Mouse (Mus musculus) inflammation-experienced regulatory T-cells, adult 6 months (primary cell): ENCODE measurements around the gene C130074G19Rik. TPM values are rescaled to one million over a fixed set of nuclear protein-coding genes. Genes with fewer than 3 reads are reported as not detected.
A peak's percentile ranks its signal among the peaks of the same experiment; 100 is the strongest.

Source experiments
- ATAC-seq: one replicate; pipeline ENCODE4 v1.8.0; 2017
- polyA plus RNA-seq, 3 experiments: library from polyadenylated mRNA; unstranded; fragments of 100-300 nt; shearing (Covaris generic); gene quantifications; one replicate each; pipeline ENCODE4 v1.2.1; 2017

Gene C130074G19Rik
- polyA plus RNA-seq, 3 experiments from 2014 or later: not detected

DNA sequence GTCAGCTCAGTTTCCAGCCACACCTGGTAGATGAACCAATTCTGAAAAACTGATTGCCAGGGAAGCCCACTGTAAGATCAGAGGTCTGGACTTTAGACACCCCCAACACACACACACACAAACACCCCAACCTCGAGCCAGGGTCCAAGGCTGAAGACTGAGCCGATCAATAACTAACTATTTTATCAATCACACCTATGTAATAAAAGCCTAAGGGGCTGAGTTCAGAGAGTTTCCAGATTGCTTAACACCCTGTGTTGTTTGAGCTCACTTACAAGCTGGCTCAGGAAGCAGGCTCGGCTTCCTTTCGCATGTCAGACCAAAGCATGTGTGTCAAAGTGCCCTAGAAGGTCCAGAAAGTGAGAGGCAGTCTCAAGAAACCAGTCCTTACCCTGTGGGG lies 45.4 kb downstream of the C130074G19Rik start:
- ATAC-seq: no peak

GRCm38 (mm10) chr1:184836350-184836749 lies 46.7 kb downstream of the C130074G19Rik start:
- ATAC-seq: no peak

DNA sequence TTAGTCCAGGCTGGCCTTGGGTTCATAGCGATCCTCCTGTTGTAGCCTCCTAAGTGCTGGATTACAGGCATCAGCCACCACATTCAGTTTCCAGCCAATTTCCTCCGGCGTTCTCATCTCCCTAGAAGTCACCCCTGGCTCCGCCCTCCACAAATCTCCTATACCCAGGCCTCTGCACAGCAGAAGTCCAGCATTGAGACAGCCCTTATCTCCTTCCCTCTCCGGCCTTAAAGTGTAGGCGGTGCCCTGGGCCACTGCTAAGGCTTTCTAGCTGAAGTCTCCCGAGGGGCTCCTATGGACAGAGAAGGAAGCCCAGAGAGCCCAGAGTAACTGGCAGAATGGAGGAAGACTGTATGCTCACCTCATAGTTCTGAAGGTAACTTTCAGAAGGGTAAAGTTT lies 49.5 kb downstream of the C130074G19Rik start:
- ATAC-seq: no peak

DNA sequence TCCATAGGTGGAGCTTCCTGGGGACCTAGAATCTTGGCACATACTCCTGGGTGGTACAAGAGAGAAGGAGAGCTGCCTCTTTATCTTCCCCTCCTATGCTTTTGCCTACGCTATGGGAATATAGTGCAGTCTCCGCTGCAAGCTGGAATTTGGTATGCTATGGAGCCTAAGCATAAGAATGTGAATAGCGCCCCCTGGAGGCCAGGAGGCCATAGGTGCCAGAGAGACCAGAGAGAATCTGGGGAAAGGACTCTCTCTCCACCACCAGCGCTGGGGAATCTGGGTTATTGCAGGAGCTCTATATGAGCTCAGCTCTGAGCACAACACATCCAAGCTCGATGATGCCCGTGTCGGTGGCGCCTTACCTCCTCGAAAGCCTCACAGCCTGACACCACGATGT lies 50.8 kb downstream of the C130074G19Rik start:
- ATAC-seq: no peak

DNA sequence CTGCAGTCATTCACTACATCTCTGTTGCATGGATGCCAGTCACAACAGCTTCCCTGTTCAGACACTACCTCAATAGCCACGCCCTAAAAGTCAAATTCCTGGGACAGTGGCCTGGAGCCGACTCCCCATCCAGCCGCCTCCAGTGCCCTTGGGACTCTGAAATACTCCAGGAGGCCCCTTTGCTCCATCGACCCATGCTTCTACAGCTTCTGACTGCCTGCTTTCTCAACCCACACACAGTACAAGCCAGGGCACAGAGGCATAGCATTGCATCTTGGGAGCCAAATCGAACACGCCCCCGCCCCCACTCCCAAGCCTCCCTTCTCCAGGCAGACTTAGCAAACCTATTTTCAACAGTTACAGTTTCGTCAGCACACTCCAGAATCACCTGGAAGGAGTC lies 53.1 kb downstream of the C130074G19Rik start:
- ATAC-seq: no peak

GRCm38 (mm10) chr1:184827175-184827701 lies 55.8 kb downstream of the C130074G19Rik start:
- no peak for ATAC-seq

GRCm38 (mm10) chr1:184825093-184825492 lies 57.9 kb downstream of the C130074G19Rik start:
- peak; percentile 51 for ATAC-seq

DNA sequence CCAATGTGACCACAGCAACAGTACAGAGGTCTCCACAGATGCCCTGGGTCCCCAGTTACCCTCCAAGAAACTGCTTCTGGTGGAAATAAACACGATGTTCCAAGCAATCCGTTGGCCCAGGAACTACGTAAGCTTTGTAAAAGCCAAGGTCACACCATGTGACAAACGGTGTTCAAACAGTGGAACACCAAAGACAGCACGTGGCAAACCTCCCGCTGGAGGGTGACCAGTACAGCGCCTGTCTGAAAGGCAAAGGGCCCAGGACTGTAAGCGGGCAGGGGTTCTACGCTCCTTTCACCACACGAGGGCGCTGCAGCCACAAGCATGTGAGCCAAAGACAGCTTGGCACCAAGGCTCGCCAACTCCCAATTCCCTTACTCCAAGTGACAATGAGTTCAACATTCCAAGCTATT lies 58.6 kb downstream of the C130074G19Rik start:
- ATAC-seq: peak; percentile 79

- ATAC-seq: no peak
These were observed 60.3 kb downstream of the C130074G19Rik start for GRCm38 (mm10) chr1:184822678-184823077.

Other genes with a start within 250 kb of the C130074G19Rik start
- gene Hlx, start 150.6 kb downstream of the C130074G19Rik start, polyA plus RNA-seq: not detected
- not detected for gene Marc1, start 71.9 kb downstream of the C130074G19Rik start, polyA plus RNA-seq
- 10 to 100 TPM; 22.0 to 38.0 (median 29.2) TPM for gene Marc2, start 36.8 kb downstream of the C130074G19Rik start, polyA plus RNA-seq
- gene Mark1, start 116.4 kb upstream of the C130074G19Rik start, polyA plus RNA-seq: not detected